Mouse (Mus musculus): ENCODE measurements around the gene Psmg4.

Gene Psmg4

GRCm38 (mm10) chr13:34148767-34149392 lies 13.9 kb upstream of the Psmg4 start:
- DNase-seq = peak; percentile 59 to 72

- DNase-seq = no peak
Measured at GRCm38 (mm10) chr13:34149463-34150176, 13.1 kb upstream of the Psmg4 start.

- DNase-seq = no peak
Measured at GRCm38 (mm10) chr13:34150271-34151027, 12.3 kb upstream of the Psmg4 start.

GRCm38 (mm10) chr13:34151425-34151824 lies 11.3 kb upstream of the Psmg4 start:
- no peak for DNase-seq

- peak; percentile 31 to 56 for DNase-seq
Measured at GRCm38 (mm10) chr13:34152695-34153094, 10.1 kb upstream of the Psmg4 start.

GRCm38 (mm10) chr13:34153254-34154011 lies 9.3 kb upstream of the Psmg4 start:
- no peak for DNase-seq

- DNase-seq = peak; percentile 85 to 86
Measured at GRCm38 (mm10) chr13:34154217-34154930, 8.4 kb upstream of the Psmg4 start.

- DNase-seq = peak; percentile 70 to 87
Measured at GRCm38 (mm10) chr13:34154931-34155272, 7.9 kb upstream of the Psmg4 start.

GRCm38 (mm10) chr13:34156133-34156839 lies 6.5 kb upstream of the Psmg4 start:
- DNase-seq = peak in 1 of 2 experiments; percentile 43

GRCm38 (mm10) chr13:34156840-34157185 lies 6.0 kb upstream of the Psmg4 start:
- DNase-seq = no peak

- DNase-seq = no peak
Measured at GRCm38 (mm10) chr13:34157596-34158157, 5.1 kb upstream of the Psmg4 start.

GRCm38 (mm10) chr13:34159926-34160325 lies 2.8 kb upstream of the Psmg4 start:
- no peak for DNase-seq

- DNase-seq = no peak
Measured at GRCm38 (mm10) chr13:34163304-34163975, 676 bp downstream of the Psmg4 start.

- no peak for DNase-seq
Measured at GRCm38 (mm10) chr13:34174025-34174424, 11.3 kb downstream of the Psmg4 start.

- no peak for DNase-seq
Measured at GRCm38 (mm10) chr13:34181624-34182023, 18.9 kb downstream of the Psmg4 start.

- DNase-seq = no peak
Measured at GRCm38 (mm10) chr13:34185371-34185770, 22.6 kb downstream of the Psmg4 start.

- DNase-seq = peak; percentile 72 to 78
Measured at GRCm38 (mm10) chr13:34187571-34187970, 24.8 kb downstream of the Psmg4 start.

- DNase-seq = peak; percentile 34 to 50
Measured at GRCm38 (mm10) chr13:34192414-34193191, 29.8 kb downstream of the Psmg4 start.

GRCm38 (mm10) chr13:34193384-34193783 lies 30.6 kb downstream of the Psmg4 start:
- DNase-seq = no peak

GRCm38 (mm10) chr13:34195676-34196075 lies 32.9 kb downstream of the Psmg4 start:
- DNase-seq = no peak
